ENCODE assay signal across 11 mouse cellular contexts in the genomic region with DNA sequence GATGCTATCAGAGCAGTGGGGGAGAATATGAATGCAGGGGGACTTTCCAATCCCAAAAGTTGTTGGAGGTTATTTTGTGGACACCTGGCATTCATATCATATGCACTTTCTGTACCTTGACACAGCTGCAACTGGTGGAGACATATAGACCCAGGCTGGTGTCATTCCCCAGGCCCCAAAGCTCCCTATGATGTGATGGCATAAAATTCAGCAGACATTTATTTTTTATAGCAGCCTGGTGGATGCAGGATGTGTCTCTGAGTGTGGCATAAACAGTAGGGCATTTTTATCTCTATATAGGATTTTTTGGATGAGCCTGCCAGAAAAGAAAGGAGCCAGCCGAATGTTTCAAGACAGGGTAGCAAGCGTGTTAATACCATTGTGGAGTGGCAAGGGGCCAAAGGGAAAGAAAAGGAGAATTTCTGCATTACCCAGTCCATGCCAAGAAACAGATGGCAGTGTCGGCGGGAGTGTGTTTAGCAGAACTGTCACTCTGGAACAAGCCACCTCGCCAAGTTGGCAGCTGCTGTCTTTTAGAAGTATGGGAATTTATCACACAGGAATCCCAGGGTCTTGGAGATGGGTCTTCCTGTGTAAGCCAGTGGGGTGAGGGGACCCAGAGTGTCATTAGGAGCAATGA.
DNase-seq lines count a peak whose midpoint lies in the region; ATAC-seq and TF ChIP-seq lines count a peak whose summit lies in the region.
"Had no signal": no experiment of that assay in that cellular context is flagged by ENCODE, and none has a peak within 500 bp of the region (broad histone marks: within the 10 kb centered on the region; RNA-seq: fewer than 3 reads in every experiment).

No protein-coding gene starts in this region.

- no peak overlapping the region for H3K4me3 ChIP-seq in lung, embryonic 14.5 days (ENCODE audit: low read depth, low read length)
- H3K4me3 ChIP-seq in heart, embryonic 10.5 days: no peak overlapping the region
- H3K4me3 ChIP-seq in intestine, postnatal 0 days (ENCODE audit: low read depth, low read length): no peak overlapping the region

- peak; percentile 74; the same call in 1 of the 2 replicates for ATAC-seq in lung, embryonic 14.5 days (ENCODE audit: insufficient read depth)
- no peak for ATAC-seq in intestine, postnatal 0 days

- 26% methylated on average over 5 of the region's 5 CpGs for WGBS in lung, embryonic 14.5 days
- WGBS in heart, embryonic 10.5 days: 77% methylated on average over 5 of the region's 5 CpGs
- WGBS in intestine, postnatal 0 days: 50% methylated on average over 5 of the region's 5 CpGs

- TF ChIP-seq CTCF in lung, embryonic 14.5 days (IDR thresholded peaks at IDR 0.05; ENCODE audit: low read depth): no peak
- TF ChIP-seq CTCF in intestine, postnatal 0 days (IDR thresholded peaks at IDR 0.05; ENCODE audit: low read depth): no peak

- H3K4me2 ChIP-seq in lung, embryonic 14.5 days: no peak overlapping the region
- no peak overlapping the region for H3K4me2 ChIP-seq in intestine, postnatal 0 days (replicated peaks; ENCODE audit: low read depth)

- no peaks in the 10 kb centered on the region for H3K4me1 ChIP-seq in lung, embryonic 14.5 days (ENCODE audit: insufficient read depth)
- no peaks in the 10 kb centered on the region for H3K4me1 ChIP-seq in heart, embryonic 10.5 days
- H3K4me1 ChIP-seq in intestine, postnatal 0 days (replicated peaks; ENCODE audit: control insufficient read depth, insufficient read depth, low read length): no peaks in the 10 kb centered on the region

- DNase-seq in lung, embryonic 14.5 days: peak; percentile 70
- DNase-seq in lung, adult 18-20 months: no peak
- peak; percentile 92 to 95 for DNase-seq in cerebellum, postnatal 25 days
- peak; percentile 79 to 95 for DNase-seq in layer of hippocampus, postnatal 14 days (ENCODE audit: low spot score in 2 of 2)
- DNase-seq in right cerebral cortex, adult 2 months (ENCODE audit: low spot score in 2 of 2): peak; percentile 93 to 94
- DNase-seq in heart, embryonic 10.5 days (ENCODE audit: low spot score): no peak
- DNase-seq in heart, adult 8-10 months (ENCODE audit: low spot score): no peak
- DNase-seq: adrenal gland, postnatal 14 days; gastrocnemius, postnatal 25 days; kidney, adult 9 months had no signal

- H3K36me3 ChIP-seq in lung, embryonic 14.5 days (ENCODE audit: insufficient read depth): no peaks in the 10 kb centered on the region
- H3K36me3 ChIP-seq in heart, embryonic 10.5 days: no peaks in the 10 kb centered on the region
- H3K36me3 ChIP-seq in intestine, postnatal 0 days (ENCODE audit: control insufficient read depth, insufficient read depth): no peaks in the 10 kb centered on the region

- H3K9me3 ChIP-seq in lung, embryonic 14.5 days (ENCODE audit: low read depth, low read length): no peaks in the 10 kb centered on the region
- peaks cover 4% of the 10 kb centered on the region; the same call in 1 of the 2 replicates for H3K9me3 ChIP-seq in heart, embryonic 10.5 days
- H3K9me3 ChIP-seq in intestine, postnatal 0 days (ENCODE audit: control insufficient read depth): no peaks in the 10 kb centered on the region

- no peak overlapping the region for H3K27ac ChIP-seq in lung, embryonic 14.5 days (ENCODE audit: low read depth)
- H3K27ac ChIP-seq in heart, embryonic 10.5 days: no peak overlapping the region
- H3K27ac ChIP-seq in intestine, postnatal 0 days (ENCODE audit: low read depth, low read length): no peak overlapping the region

- H3K27me3 ChIP-seq in lung, embryonic 14.5 days (ENCODE audit: insufficient read depth, low read length): no peaks in the 10 kb centered on the region
- H3K27me3 ChIP-seq in heart, embryonic 10.5 days (ENCODE audit: insufficient read depth, poor library complexity, severe bottlenecking): no peaks in the 10 kb centered on the region
- no peaks in the 10 kb centered on the region for H3K27me3 ChIP-seq in intestine, postnatal 0 days (replicated peaks; ENCODE audit: control insufficient read depth, insufficient read depth, low read length)

- H3K9ac ChIP-seq in lung, embryonic 14.5 days: no peak overlapping the region
- no peak overlapping the region for H3K9ac ChIP-seq in intestine, postnatal 0 days (ENCODE audit: low read depth, low read length)

Comparison
In these comparisons a context has a peak if more than half of its experiments do, and no peak if none do; other contexts are left out.
1. DNase-seq: peak in lung, embryonic 14.5 days (single experiment), cerebellum, postnatal 25 days (2 of 2), layer of hippocampus, postnatal 14 days (2 of 2) and right cerebral cortex, adult 2 months (2 of 2); none in lung, adult 18-20 months (0 of 2), heart, embryonic 10.5 days (single experiment) and heart, adult 8-10 months (single experiment).